9 mouse cellular contexts compared by ENCODE assay signal in genomic region chr15:82361459-82362018, GRCm38 (mm10). TPM values are rescaled to one million over a fixed set of nuclear protein-coding genes. Genes with fewer than 3 reads are reported as not detected.
DNase-seq lines count a peak whose midpoint lies in the region; ATAC-seq and TF ChIP-seq lines count a peak whose summit lies in the region.
"Had no signal": no experiment of that assay in that cellular context is flagged by ENCODE, and none has a peak within 500 bp of the region (broad histone marks: within the 10 kb centered on the region; RNA-seq: fewer than 3 reads in every experiment).

No protein-coding gene starts in this region.

- H3K4me1 ChIP-seq in lung, embryonic 14.5 days (ENCODE audit: insufficient read depth) = no peaks in the 10 kb centered on the region
- H3K4me1 ChIP-seq in intestine, embryonic 15.5 days (replicated peaks) = peaks cover 9% of the 10 kb centered on the region
- no peaks in the 10 kb centered on the region for H3K4me1 ChIP-seq in hindbrain, embryonic 11.5 days (replicated peaks; ENCODE audit: control insufficient read depth, insufficient read depth, low read length)
- H3K4me1 ChIP-seq: neural tube, embryonic 12.5 days had no signal

- H3K4me2 ChIP-seq in lung, embryonic 14.5 days = no peak overlapping the region
- no peak overlapping the region for H3K4me2 ChIP-seq in intestine, embryonic 15.5 days (replicated peaks)
- no peak overlapping the region for H3K4me2 ChIP-seq in hindbrain, embryonic 11.5 days (replicated peaks; ENCODE audit: low read depth, low read length)
- H3K4me2 ChIP-seq: neural tube, embryonic 12.5 days had no signal

- no peak overlapping the region for H3K4me3 ChIP-seq in lung, embryonic 14.5 days (ENCODE audit: low read depth, low read length)
- H3K4me3 ChIP-seq in intestine, embryonic 15.5 days (replicated peaks) = no peak overlapping the region
- no peak overlapping the region for H3K4me3 ChIP-seq in hindbrain, embryonic 11.5 days (ENCODE audit: low read depth, low read length)
- H3K4me3 ChIP-seq: neural tube, embryonic 12.5 days had no signal

- H3K27me3 ChIP-seq in lung, embryonic 14.5 days (ENCODE audit: insufficient read depth, low read length) = no peaks in the 10 kb centered on the region
- no peaks in the 10 kb centered on the region for H3K27me3 ChIP-seq in intestine, embryonic 15.5 days (replicated peaks)
- no peaks in the 10 kb centered on the region for H3K27me3 ChIP-seq in hindbrain, embryonic 11.5 days (ENCODE audit: control insufficient read depth, insufficient read depth, low read length)
- H3K27me3 ChIP-seq: neural tube, embryonic 12.5 days had no signal

- ATAC-seq in CD4-positive, CD25-positive, alpha-beta regulatory T cell, adult 4 months = no peak
- no peak; the same call in 1 of the 2 replicates for ATAC-seq in lung, embryonic 14.5 days (ENCODE audit: insufficient read depth)
- ATAC-seq in intestine, embryonic 15.5 days = peak; percentile 93
- ATAC-seq in hindbrain, embryonic 11.5 days (ENCODE audit: low FRiP score) = no peak

- H3K36me3 ChIP-seq in lung, embryonic 14.5 days (ENCODE audit: insufficient read depth) = no peaks in the 10 kb centered on the region
- H3K36me3 ChIP-seq in intestine, embryonic 15.5 days = no peaks in the 10 kb centered on the region
- no peaks in the 10 kb centered on the region for H3K36me3 ChIP-seq in hindbrain, embryonic 11.5 days (ENCODE audit: control insufficient read depth, insufficient read depth, low read length)
- H3K36me3 ChIP-seq: neural tube, embryonic 12.5 days had no signal

- H3K9me3 ChIP-seq in lung, embryonic 14.5 days (ENCODE audit: low read depth, low read length) = no peaks in the 10 kb centered on the region
- no peaks in the 10 kb centered on the region for H3K9me3 ChIP-seq in intestine, embryonic 15.5 days
- H3K9me3 ChIP-seq in hindbrain, embryonic 11.5 days (ENCODE audit: control insufficient read depth, low read length) = no peaks in the 10 kb centered on the region
- H3K9me3 ChIP-seq: neural tube, embryonic 12.5 days had no signal

- no peak overlapping the region for H3K27ac ChIP-seq in lung, embryonic 14.5 days (ENCODE audit: low read depth)
- peak overlapping the region; percentile 68 for H3K27ac ChIP-seq in intestine, embryonic 15.5 days
- H3K27ac ChIP-seq in hindbrain, embryonic 11.5 days (ENCODE audit: low read depth, low read length) = no peak overlapping the region
- H3K27ac ChIP-seq: neural tube, embryonic 12.5 days had no signal

- 62% methylated on average over 11 of the region's 11 CpGs for WGBS in lung, embryonic 14.5 days
- WGBS in intestine, embryonic 15.5 days = 70% methylated on average over 11 of the region's 11 CpGs
- 84% methylated on average over 11 of the region's 11 CpGs for WGBS in hindbrain, embryonic 11.5 days

- peak; percentile 57 for TF ChIP-seq CTCF in lung, embryonic 14.5 days (IDR thresholded peaks at IDR 0.05; ENCODE audit: low read depth)

- peak; percentile 43 for DNase-seq in CD4-positive, CD25-positive, alpha-beta regulatory T cell, adult 2 months (ENCODE audit: low read depth, low spot score)
- DNase-seq in lung, embryonic 14.5 days = peak; percentile 38
- DNase-seq in lung, adult 18-20 months = no peak
- DNase-seq in naive thymus-derived CD4-positive, alpha-beta T cell, adult 2 months (ENCODE audit: low read depth) = peak; percentile 43
- no peak for DNase-seq in cerebellum, postnatal 25 days
- DNase-seq in hindbrain, embryonic 11.5 days (ENCODE audit: low spot score) = no peak

- H3K9ac ChIP-seq in lung, embryonic 14.5 days = no peak overlapping the region
- no peak overlapping the region for H3K9ac ChIP-seq in intestine, embryonic 15.5 days
- H3K9ac ChIP-seq in hindbrain, embryonic 11.5 days (ENCODE audit: low read depth, low read length) = no peak overlapping the region
- H3K9ac ChIP-seq: neural tube, embryonic 12.5 days had no signal

RNA-seq across cellular contexts. Expression of gene Ndufa6, which starts 7.4 kb away (rescaled TPM):
- 100 to 1,000 TPM; 433 to 535 TPM for polyA plus RNA-seq in CD4-positive, CD25-positive, alpha-beta regulatory T cell, adult 4 months (2017; shearing (Covaris generic))
- 289 and 322 TPM in 2 replicates for polyA plus RNA-seq in lung, embryonic 14.5 days (2014; fragmentation: Nextera tagmentation; extraction: Ambion mirVana)
- 502 and 513 TPM in 2 replicates for polyA plus RNA-seq in intestine, embryonic 15.5 days (2015; fragmentation: Nextera tagmentation; extraction: Ambion mirVana)
- polyA plus RNA-seq in hindbrain, embryonic 11.5 days (2014; fragmentation: Nextera tagmentation; extraction: Ambion mirVana) = 277 and 281 TPM in 2 replicates

RNA-seq across cellular contexts. Expression of gene Cyp2d22, which starts 18.5 kb away (rescaled TPM):
- 10 to 100 TPM; 10.7 to 12.5 TPM for polyA plus RNA-seq in CD4-positive, CD25-positive, alpha-beta regulatory T cell, adult 4 months (2017; shearing (Covaris generic))
- polyA plus RNA-seq in lung, embryonic 14.5 days (2014; fragmentation: Nextera tagmentation; extraction: Ambion mirVana) = 4.1 and 5.5 TPM in 2 replicates
- 9.0 and 11.2 TPM in 2 replicates for polyA plus RNA-seq in intestine, embryonic 15.5 days (2015; fragmentation: Nextera tagmentation; extraction: Ambion mirVana)
- polyA plus RNA-seq in hindbrain, embryonic 11.5 days (2014; fragmentation: Nextera tagmentation; extraction: Ambion mirVana) = 1.8 and 2.1 TPM in 2 replicates

RNA-seq across cellular contexts. Expression of gene Smdt1, which starts 22.8 kb away (rescaled TPM):
- 10 to 100 TPM; 76.9 to 95.0 TPM for polyA plus RNA-seq in CD4-positive, CD25-positive, alpha-beta regulatory T cell, adult 4 months (2017; shearing (Covaris generic))
- 218 and 226 TPM in 2 replicates for polyA plus RNA-seq in lung, embryonic 14.5 days (2014; fragmentation: Nextera tagmentation; extraction: Ambion mirVana)
- 277 and 308 TPM in 2 replicates for polyA plus RNA-seq in intestine, embryonic 15.5 days (2015; fragmentation: Nextera tagmentation; extraction: Ambion mirVana)
- polyA plus RNA-seq in hindbrain, embryonic 11.5 days (2014; fragmentation: Nextera tagmentation; extraction: Ambion mirVana) = 267 and 274 TPM in 2 replicates

RNA-seq across cellular contexts. Expression of gene Pheta2, which starts 22.8 kb away (rescaled TPM):
- polyA plus RNA-seq in CD4-positive, CD25-positive, alpha-beta regulatory T cell, adult 4 months (2017; shearing (Covaris generic)) = 1 to 10 TPM; 3.4 to 5.0 TPM
- 13.8 and 14.4 TPM in 2 replicates for polyA plus RNA-seq in lung, embryonic 14.5 days (2014; fragmentation: Nextera tagmentation; extraction: Ambion mirVana)
- 13.1 and 13.4 TPM in 2 replicates for polyA plus RNA-seq in intestine, embryonic 15.5 days (2015; fragmentation: Nextera tagmentation; extraction: Ambion mirVana)
- 3.3 and 4.0 TPM in 2 replicates for polyA plus RNA-seq in hindbrain, embryonic 11.5 days (2014; fragmentation: Nextera tagmentation; extraction: Ambion mirVana)

RNA-seq across cellular contexts. Expression of gene Naga, which starts 22.8 kb away (rescaled TPM):
- 10 to 100 TPM; 58.4 to 70.3 TPM for polyA plus RNA-seq in CD4-positive, CD25-positive, alpha-beta regulatory T cell, adult 4 months (2017; shearing (Covaris generic))
- polyA plus RNA-seq in lung, embryonic 14.5 days (2014; fragmentation: Nextera tagmentation; extraction: Ambion mirVana) = 40.3 and 45.9 TPM in 2 replicates
- 144 and 176 TPM in 2 replicates for polyA plus RNA-seq in intestine, embryonic 15.5 days (2015; fragmentation: Nextera tagmentation; extraction: Ambion mirVana)
- 22.2 and 22.8 TPM in 2 replicates for polyA plus RNA-seq in hindbrain, embryonic 11.5 days (2014; fragmentation: Nextera tagmentation; extraction: Ambion mirVana)

Comparison
In these comparisons a context has a peak if more than half of its experiments do, and no peak if none do; other contexts are left out.
1. DNase-seq: peak in CD4-positive, CD25-positive, alpha-beta regulatory T cell, adult 2 months (single experiment), lung, embryonic 14.5 days (single experiment) and naive thymus-derived CD4-positive, alpha-beta T cell, adult 2 months (single experiment); none in lung, adult 18-20 months (0 of 2), cerebellum, postnatal 25 days (0 of 2) and hindbrain, embryonic 11.5 days (single experiment).